ENCODE assay signal across 10 mouse cellular contexts in the genomic region with DNA sequence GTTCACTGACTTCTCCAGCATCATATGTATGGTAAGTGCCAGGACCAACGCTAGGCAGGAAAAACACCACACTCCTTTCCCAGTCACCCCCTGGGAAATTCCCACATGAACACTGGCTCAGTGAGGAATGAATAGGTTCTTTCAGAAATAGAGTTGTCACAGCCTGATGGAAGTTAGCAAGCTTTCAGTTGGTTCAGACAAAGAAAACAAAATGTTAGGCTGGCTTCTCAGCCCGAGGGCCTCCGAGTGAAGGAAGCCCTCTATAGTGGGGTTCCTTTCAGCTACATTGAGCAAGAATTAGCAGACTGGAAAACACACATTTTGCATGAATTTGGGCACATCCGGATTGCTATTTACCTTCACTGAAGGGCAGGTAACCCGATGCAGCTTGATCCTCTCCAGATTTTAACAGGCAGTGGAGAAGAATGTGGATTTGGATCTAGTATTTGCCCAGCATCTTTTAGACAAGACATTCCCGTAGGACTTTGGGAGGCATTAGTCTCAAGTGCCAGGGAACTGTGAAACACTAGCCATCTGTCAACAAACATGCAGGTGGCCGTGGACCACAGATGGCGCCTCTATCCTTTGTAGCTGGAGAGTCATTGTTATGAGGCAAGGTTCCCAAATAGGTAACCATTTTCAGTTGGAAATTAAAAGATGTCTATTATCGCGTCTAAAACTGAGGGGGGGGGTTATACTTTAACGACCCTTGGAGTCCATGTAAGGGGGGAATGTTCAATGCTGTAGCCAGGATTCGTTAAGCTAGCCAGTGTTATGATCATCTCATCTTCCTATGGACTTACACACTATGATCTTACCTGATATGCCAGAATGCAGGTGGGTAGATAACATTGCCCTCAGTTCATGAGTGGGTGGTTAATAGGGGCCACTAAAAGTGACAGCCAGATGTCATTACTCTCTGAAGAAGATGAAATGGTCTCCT.
DNase-seq lines count a peak whose midpoint lies in the region; ATAC-seq and TF ChIP-seq lines count a peak whose summit lies in the region.
"Had no signal": no experiment of that assay in that cellular context is flagged by ENCODE, and none has a peak within 500 bp of the region (broad histone marks: within the 10 kb centered on the region; RNA-seq: fewer than 3 reads in every experiment).

No protein-coding gene starts in this region.

- DNase-seq in cerebellum, postnatal 36 days = peak; percentile 77 to 79
- DNase-seq in hindbrain, embryonic 10.5 days (ENCODE audit: low spot score) = peak; percentile 47
- peak; percentile 53 for DNase-seq in midbrain, embryonic 14.5 days
- DNase-seq in stomach, postnatal 0 days (ENCODE audit: low spot score) = no peak
- no peak for DNase-seq in thymus, postnatal 25 days
- DNase-seq in adrenal gland, postnatal 10 days = no peak
- no peak for DNase-seq in layer of hippocampus, postnatal 25 days (ENCODE audit: extremely low spot score in 1 of 2, low spot score in 1 of 2)
- DNase-seq: lung, adult 18-20 months had no signal

- no peak overlapping the region for H3K9ac ChIP-seq in midbrain, embryonic 14.5 days (replicated peaks; ENCODE audit: low read length)
- H3K9ac ChIP-seq in stomach, postnatal 0 days (ENCODE audit: low read length) = no peak overlapping the region
- H3K9ac ChIP-seq: intestine, embryonic 15.5 days had no signal

- no peak overlapping the region for H3K4me3 ChIP-seq in hindbrain, embryonic 10.5 days
- H3K4me3 ChIP-seq in midbrain, embryonic 14.5 days (replicated peaks; ENCODE audit: low read depth, low read length) = no peak overlapping the region
- H3K4me3 ChIP-seq in stomach, postnatal 0 days (ENCODE audit: low read depth, low read length) = no peak overlapping the region
- H3K4me3 ChIP-seq: intestine, embryonic 15.5 days had no signal

- H3K27ac ChIP-seq in hindbrain, embryonic 10.5 days = peak overlapping the region; percentile 77
- no peak overlapping the region for H3K27ac ChIP-seq in midbrain, embryonic 14.5 days (replicated peaks; ENCODE audit: low read depth, low read length)
- H3K27ac ChIP-seq in stomach, postnatal 0 days (replicated peaks) = no peak overlapping the region
- H3K27ac ChIP-seq: intestine, embryonic 15.5 days had no signal

- H3K4me1 ChIP-seq in hindbrain, embryonic 10.5 days (replicated peaks) = peaks cover 12% of the 10 kb centered on the region
- H3K4me1 ChIP-seq in midbrain, embryonic 14.5 days (ENCODE audit: control insufficient read depth, insufficient read depth, low read length) = no peaks in the 10 kb centered on the region
- no peaks in the 10 kb centered on the region for H3K4me1 ChIP-seq in stomach, postnatal 0 days (replicated peaks; ENCODE audit: control insufficient read depth, insufficient read depth)
- H3K4me1 ChIP-seq: intestine, embryonic 15.5 days had no signal

- H3K36me3 ChIP-seq in hindbrain, embryonic 10.5 days = no peaks in the 10 kb centered on the region
- H3K36me3 ChIP-seq in midbrain, embryonic 14.5 days (ENCODE audit: control insufficient read depth, insufficient read depth, low read length) = no peaks in the 10 kb centered on the region
- no peaks in the 10 kb centered on the region for H3K36me3 ChIP-seq in stomach, postnatal 0 days (ENCODE audit: control insufficient read depth, insufficient read depth, low read length)
- H3K36me3 ChIP-seq: intestine, embryonic 15.5 days had no signal

- no peaks in the 10 kb centered on the region for H3K9me3 ChIP-seq in hindbrain, embryonic 10.5 days
- H3K9me3 ChIP-seq in midbrain, embryonic 14.5 days (ENCODE audit: control insufficient read depth, low read length) = no peaks in the 10 kb centered on the region
- no peaks in the 10 kb centered on the region for H3K9me3 ChIP-seq in stomach, postnatal 0 days (ENCODE audit: control insufficient read depth, low read length)
- H3K9me3 ChIP-seq: intestine, embryonic 15.5 days had no signal

- H3K4me2 ChIP-seq in midbrain, embryonic 14.5 days (ENCODE audit: low read length) = no peak overlapping the region
- H3K4me2 ChIP-seq in stomach, postnatal 0 days (replicated peaks; ENCODE audit: low read depth) = no peak overlapping the region
- H3K4me2 ChIP-seq: intestine, embryonic 15.5 days had no signal

- ATAC-seq in cerebellum, adult (ENCODE audit: insufficient number of reproducible peaks, low FRiP score, low TSS enrichment) = peak; percentile 100
- peak; percentile 76; the same call in 1 of the 2 replicates for ATAC-seq in midbrain, embryonic 14.5 days (ENCODE audit: low FRiP score, low TSS enrichment)
- ATAC-seq in stomach, postnatal 0 days (ENCODE audit: low FRiP score, low TSS enrichment) = no peak
- ATAC-seq: intestine, embryonic 15.5 days had no signal

- no peak for TF ChIP-seq EP300 in stomach, postnatal 0 days (optimal IDR thresholded peaks at IDR 0.05)

- no peaks in the 10 kb centered on the region for H3K27me3 ChIP-seq in hindbrain, embryonic 10.5 days (ENCODE audit: insufficient read depth, poor library complexity, severe bottlenecking)
- H3K27me3 ChIP-seq in midbrain, embryonic 14.5 days (ENCODE audit: control insufficient read depth, insufficient read depth, low read length) = no peaks in the 10 kb centered on the region
- no peaks in the 10 kb centered on the region for H3K27me3 ChIP-seq in stomach, postnatal 0 days (ENCODE audit: control insufficient read depth, insufficient read depth, low read length)
- H3K27me3 ChIP-seq: intestine, embryonic 15.5 days had no signal

- WGBS in hindbrain, embryonic 10.5 days = 33% methylated on average over 12 of the region's 12 CpGs
- 29% methylated on average over 12 of the region's 12 CpGs for WGBS in midbrain, embryonic 14.5 days
- 62% methylated on average over 12 of the region's 12 CpGs for WGBS in stomach, postnatal 0 days

- no peak for TF ChIP-seq CTCF in stomach, postnatal 0 days (IDR thresholded peaks at IDR 0.05; ENCODE audit: low read depth)

Comparison
In these comparisons a context has a peak if more than half of its experiments do, and no peak if none do; other contexts are left out.
1. DNase-seq: peak in cerebellum, postnatal 36 days (2 of 2), hindbrain, embryonic 10.5 days (single experiment) and midbrain, embryonic 14.5 days (single experiment); none in stomach, postnatal 0 days (single experiment), thymus, postnatal 25 days (single experiment), adrenal gland, postnatal 10 days (single experiment) and layer of hippocampus, postnatal 25 days (0 of 2).